In genomic region chr3:47668824-47669223, GRCm38 (mm10) we compare ENCODE assay signal across 17 mouse cellular contexts.
DNase-seq lines count a peak whose midpoint lies in the region; ATAC-seq and TF ChIP-seq lines count a peak whose summit lies in the region.
"Had no signal": no experiment of that assay in that cellular context is flagged by ENCODE, and none has a peak within 500 bp of the region (broad histone marks: within the 10 kb centered on the region; RNA-seq: fewer than 3 reads in every experiment).

No protein-coding gene starts in this region.

- no peak for DNase-seq in frontal cortex, postnatal 14 days (ENCODE audit: low spot score in 2 of 2)
- peak; percentile 18 to 26 for DNase-seq in right cerebral cortex, postnatal 10 days (ENCODE audit: low spot score in 2 of 2)
- no peak for DNase-seq in right cerebral cortex, postnatal 25 days
- peak; percentile 40 for DNase-seq in midbrain, postnatal 0 days (ENCODE audit: low spot score)
- DNase-seq in gastrocnemius, postnatal 4 days (ENCODE audit: low spot score in 2 of 2) = no peak
- DNase-seq in heart, adult 2 months = no peak
- DNase-seq in layer of hippocampus, postnatal 10 days (ENCODE audit: low spot score in 2 of 2) = no peak
- DNase-seq: cerebellum, adult 18-20 months; kidney, adult 2 months; kidney, postnatal 25 days; liver, embryonic 13.5 days; right cerebral cortex, postnatal 14 days; thymus, postnatal 4 days had no signal

- TF ChIP-seq CTCF in midbrain, postnatal 0 days (IDR thresholded peaks at IDR 0.05) = no peak
- TF ChIP-seq CTCF in heart, adult 2 months (IDR thresholded peaks at IDR 0.05) = no peak

- 54% methylated on average over 3 of the region's 3 CpGs for WGBS in midbrain, postnatal 0 days
- 71% methylated on average over 3 of the region's 3 CpGs for WGBS in heart, adult 2 months

- H3K4me2 ChIP-seq in midbrain, postnatal 0 days (ENCODE audit: low read depth, low read length, poor library complexity, severe bottlenecking) = no peak overlapping the region
- H3K4me2 ChIP-seq: hindbrain, embryonic 15.5 days; liver, embryonic 13.5 days had no signal

- intact Hi-C loops in heart, adult 2 months (cut with DNase I) = no loop called here

- no peak overlapping the region for H3K4me3 ChIP-seq in midbrain, postnatal 0 days (ENCODE audit: low read depth, low read length)
- H3K4me3 ChIP-seq in heart, adult 2 months = no peak overlapping the region
- H3K4me3 ChIP-seq: hindbrain, embryonic 15.5 days; liver, embryonic 13.5 days; myocyte had no signal

- no peaks in the 10 kb centered on the region for H3K36me3 ChIP-seq in midbrain, postnatal 0 days (ENCODE audit: insufficient read depth, low read length)
- no peaks in the 10 kb centered on the region for H3K36me3 ChIP-seq in heart, adult 2 months (ENCODE audit: control insufficient read depth, insufficient read depth, low read length)
- H3K36me3 ChIP-seq: hindbrain, embryonic 15.5 days; liver, embryonic 13.5 days had no signal

- no peaks in the 10 kb centered on the region for H3K9me3 ChIP-seq in midbrain, postnatal 0 days (ENCODE audit: low read length)
- H3K9me3 ChIP-seq: hindbrain, embryonic 15.5 days; liver, embryonic 13.5 days had no signal

- peak; percentile 62; the same call in 1 of the 2 replicates for ATAC-seq in frontal cortex, adult (ENCODE audit: low TSS enrichment)
- ATAC-seq in midbrain, postnatal 0 days (ENCODE audit: low FRiP score) = no peak
- ATAC-seq: activated CD4-positive, CD25-positive, alpha-beta regulatory T cell, adult 4 months had no signal

- no peak for TF ChIP-seq EP300 in heart, adult 2 months (IDR thresholded peaks at IDR 0.05; ENCODE audit: insufficient read depth, low read depth, low read length)

- H3K9ac ChIP-seq in midbrain, postnatal 0 days (replicated peaks; ENCODE audit: low read length, poor library complexity, severe bottlenecking) = no peak overlapping the region
- no peak overlapping the region for H3K9ac ChIP-seq in heart, adult 2 months (ENCODE audit: low read depth, low read length)
- H3K9ac ChIP-seq: hindbrain, embryonic 15.5 days; liver, embryonic 13.5 days had no signal

- no peaks in the 10 kb centered on the region for H3K27me3 ChIP-seq in midbrain, postnatal 0 days (ENCODE audit: insufficient read depth, low read length)
- no peaks in the 10 kb centered on the region for H3K27me3 ChIP-seq in heart, adult 2 months (ENCODE audit: control insufficient read depth, insufficient read depth, low read length)
- H3K27me3 ChIP-seq: hindbrain, embryonic 15.5 days; liver, embryonic 13.5 days had no signal

- no peaks in the 10 kb centered on the region for H3K4me1 ChIP-seq in midbrain, postnatal 0 days (ENCODE audit: insufficient read depth, low read length)
- no peaks in the 10 kb centered on the region for H3K4me1 ChIP-seq in heart, adult 2 months (ENCODE audit: control insufficient read depth, insufficient read depth, low read length)
- H3K4me1 ChIP-seq: hindbrain, embryonic 15.5 days; liver, embryonic 13.5 days had no signal

- no peak overlapping the region for H3K27ac ChIP-seq in midbrain, postnatal 0 days (ENCODE audit: low read depth, low read length)
- H3K27ac ChIP-seq in heart, adult 2 months = no peak overlapping the region
- H3K27ac ChIP-seq: hindbrain, embryonic 15.5 days; liver, embryonic 13.5 days had no signal

- TF ChIP-seq POLR2A in heart, adult 2 months (IDR thresholded peaks at IDR 0.05; ENCODE audit: insufficient read depth, low read depth, low read length) = no peak

- no peaks in the 10 kb centered on the region for H3K79me2 ChIP-seq in heart, adult 2 months (replicated peaks; ENCODE audit: control insufficient read depth, insufficient read depth, low read length)

Comparison
In these comparisons a context has a peak if more than half of its experiments do, and no peak if none do; other contexts are left out.
1. DNase-seq: peak in right cerebral cortex, postnatal 10 days (2 of 2) and midbrain, postnatal 0 days (single experiment); none in frontal cortex, postnatal 14 days (0 of 2), right cerebral cortex, postnatal 25 days (single experiment), gastrocnemius, postnatal 4 days (0 of 2), heart, adult 2 months (0 of 2) and layer of hippocampus, postnatal 10 days (0 of 2).